Mouse (Mus musculus) yolk sac, embryonic 10.5 days (tissue): ENCODE measurements around the gene Etnk2.

Source experiments
- DNase-seq: peaks from one replicate; pipeline ENCODE4 v3.0.0-alpha.2; 2017; ENCODE audit warnings: low spot score

The Etnk2 gene

DNA sequence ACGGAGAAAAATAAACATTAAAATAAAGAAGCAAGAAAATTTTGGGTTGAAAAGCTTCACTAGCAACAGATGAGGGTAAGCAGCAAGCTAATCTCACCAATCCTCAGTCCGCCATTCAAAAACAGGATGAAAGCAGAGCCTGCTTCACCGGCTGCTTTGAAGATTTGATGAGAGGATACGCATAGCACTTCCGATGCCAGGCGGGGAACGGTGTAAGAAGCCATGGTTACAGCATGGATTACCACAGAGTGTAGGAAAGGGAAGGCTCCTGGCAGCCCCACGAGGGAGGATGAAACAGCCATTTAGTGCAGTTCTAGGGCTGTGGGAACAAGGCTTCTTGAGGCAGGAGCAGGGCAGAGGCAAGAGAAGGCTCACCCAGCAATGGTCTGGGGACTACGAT is 11.6 kb upstream of the Etnk2 start:
- no peak for DNase-seq

- peak; percentile 47 for DNase-seq
Measured at GRCm38 (mm10) chr1:133353371-133353809, 10.0 kb upstream of the Etnk2 start.

GRCm38 (mm10) chr1:133355469-133355868 is 7.9 kb upstream of the Etnk2 start:
- no peak for DNase-seq

- DNase-seq, result no peak
Measured at GRCm38 (mm10) chr1:133355912-133356311, 7.5 kb upstream of the Etnk2 start.

DNA sequence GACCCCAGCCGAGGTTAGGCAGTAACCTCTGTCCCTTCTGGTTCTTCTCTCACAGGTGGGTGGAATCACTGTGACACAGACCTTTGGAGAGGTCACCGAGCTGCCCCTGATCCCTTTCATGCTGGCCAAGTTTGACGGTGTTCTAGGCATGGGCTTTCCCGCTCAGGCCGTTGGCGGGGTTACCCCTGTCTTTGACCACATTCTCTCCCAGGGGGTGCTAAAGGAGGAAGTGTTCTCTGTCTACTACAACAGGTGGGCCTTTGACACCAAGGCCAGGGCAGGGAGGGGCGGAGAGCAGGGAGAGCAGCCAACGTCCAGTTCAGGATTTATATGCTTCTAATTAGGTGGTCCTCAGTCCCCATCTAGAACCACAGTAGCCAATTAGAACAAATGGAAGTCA is 7.0 kb upstream of the Etnk2 start:
- DNase-seq, result no peak

DNA sequence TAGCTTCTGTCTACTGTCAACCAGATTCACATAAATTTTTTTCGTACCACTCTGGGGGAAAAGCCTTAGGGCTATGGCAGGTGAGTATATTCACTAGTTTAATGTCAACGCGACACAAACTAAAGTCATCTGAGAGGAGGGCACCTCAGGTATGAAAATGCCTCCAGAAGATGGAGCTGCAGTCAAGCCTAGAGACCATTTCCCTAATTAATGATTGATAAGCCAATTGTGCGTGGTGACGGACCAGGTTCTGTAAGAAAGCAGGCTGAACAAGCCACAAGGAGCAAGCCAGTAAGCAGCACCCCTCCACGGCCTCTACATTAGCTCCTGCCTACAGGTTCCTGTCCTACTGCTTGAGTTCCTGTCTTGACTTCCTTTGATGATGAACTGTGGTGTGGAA is 2.4 kb upstream of the Etnk2 start:
- no peak for DNase-seq

- no peak for DNase-seq
Measured at GRCm38 (mm10) chr1:133362103-133362502, 1.3 kb upstream of the Etnk2 start.

DNA sequence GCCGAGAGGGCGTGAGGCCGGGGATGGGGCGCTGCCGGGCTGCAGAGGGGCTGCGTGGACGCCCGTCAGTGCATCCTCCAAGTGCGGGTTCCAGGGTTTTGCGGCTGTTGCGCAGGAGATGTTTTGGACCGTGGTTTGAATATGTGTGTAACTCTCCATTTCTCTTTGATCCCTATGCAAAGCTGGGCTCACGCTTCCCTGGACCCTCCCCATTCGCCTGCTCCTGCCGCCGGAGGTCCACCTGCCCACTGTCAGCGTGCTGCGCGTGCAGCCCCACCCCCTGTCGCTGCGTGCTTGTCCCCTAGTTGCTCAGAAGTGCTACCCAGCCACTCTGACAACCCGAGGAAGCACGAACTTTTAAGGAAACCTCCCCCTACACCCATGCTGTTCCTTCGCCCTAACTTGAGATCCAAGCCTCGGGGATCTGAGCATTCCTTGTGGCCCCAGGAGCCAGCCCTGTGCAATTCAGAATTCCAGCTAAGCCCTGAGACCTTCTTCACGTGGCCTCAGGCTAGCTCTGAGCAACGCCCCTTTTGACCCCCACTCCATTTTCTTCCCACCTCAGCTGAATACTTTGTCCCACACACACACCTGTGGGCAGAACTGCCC is 754 bp downstream of the Etnk2 start:
- no peak for DNase-seq

DNA sequence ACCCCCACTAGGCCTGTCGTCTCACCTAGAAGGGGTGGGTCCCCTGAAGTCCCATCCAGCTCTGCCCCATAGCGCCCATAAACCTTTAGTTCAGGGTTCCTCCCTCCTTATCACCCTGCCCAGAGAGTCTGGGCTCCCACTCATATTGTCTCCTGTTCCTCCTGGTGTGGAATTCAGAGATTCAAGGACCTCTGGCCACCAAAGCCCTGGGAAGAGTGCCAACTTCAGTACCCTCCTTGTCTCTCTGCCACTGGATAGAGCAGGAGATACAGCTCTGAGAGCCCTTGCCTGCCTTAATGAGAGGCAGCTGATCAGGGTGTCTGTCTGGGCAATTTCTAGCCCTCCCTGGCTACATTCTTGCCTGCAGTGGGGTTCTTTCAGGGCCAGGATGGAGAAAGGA is 1.5 kb downstream of the Etnk2 start:
- DNase-seq, result no peak

DNA sequence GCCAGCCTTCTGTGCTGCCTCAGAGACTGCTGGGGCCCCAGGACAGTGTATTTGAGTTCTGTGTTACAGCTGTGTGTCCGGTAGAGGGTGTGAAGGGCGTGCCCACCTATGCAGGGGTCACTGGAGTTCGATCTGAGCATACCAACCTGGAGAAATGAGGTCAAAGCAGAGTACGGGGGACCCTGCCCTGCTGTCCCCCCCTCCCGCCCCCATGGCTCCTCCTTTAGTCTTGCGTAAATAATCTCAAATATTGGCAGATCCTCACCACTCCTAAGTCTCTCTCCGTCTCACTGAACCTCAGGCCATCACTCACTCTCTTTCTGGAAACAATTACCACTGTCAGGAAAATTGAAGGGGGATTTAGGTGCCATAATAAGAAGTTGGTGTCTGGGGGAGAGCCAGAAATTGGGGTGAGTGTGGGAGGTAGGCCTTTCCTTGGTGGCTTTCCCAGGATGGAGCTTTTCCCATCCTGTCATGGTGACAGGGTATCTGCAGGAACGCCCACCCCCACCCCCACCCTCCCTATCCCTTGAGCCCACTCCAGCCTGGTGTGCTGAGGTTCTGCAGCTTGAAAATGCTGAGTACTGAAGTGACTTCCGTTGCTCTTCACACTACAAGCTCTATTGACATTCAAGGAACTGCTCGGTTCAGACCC is 3.7 kb downstream of the Etnk2 start:
- DNase-seq, result no peak

- DNase-seq, result peak; percentile 72
Measured at GRCm38 (mm10) chr1:133367606-133368488, 4.5 kb downstream of the Etnk2 start.

- no peak for DNase-seq
Measured at GRCm38 (mm10) chr1:133368644-133369043, 5.3 kb downstream of the Etnk2 start.

- no peak for DNase-seq
Measured at GRCm38 (mm10) chr1:133370352-133370751, 7.0 kb downstream of the Etnk2 start.

- no peak for DNase-seq
Measured at GRCm38 (mm10) chr1:133371431-133371830, 8.1 kb downstream of the Etnk2 start.

GRCm38 (mm10) chr1:133372113-133372512 is 8.7 kb downstream of the Etnk2 start:
- DNase-seq, result no peak

DNA sequence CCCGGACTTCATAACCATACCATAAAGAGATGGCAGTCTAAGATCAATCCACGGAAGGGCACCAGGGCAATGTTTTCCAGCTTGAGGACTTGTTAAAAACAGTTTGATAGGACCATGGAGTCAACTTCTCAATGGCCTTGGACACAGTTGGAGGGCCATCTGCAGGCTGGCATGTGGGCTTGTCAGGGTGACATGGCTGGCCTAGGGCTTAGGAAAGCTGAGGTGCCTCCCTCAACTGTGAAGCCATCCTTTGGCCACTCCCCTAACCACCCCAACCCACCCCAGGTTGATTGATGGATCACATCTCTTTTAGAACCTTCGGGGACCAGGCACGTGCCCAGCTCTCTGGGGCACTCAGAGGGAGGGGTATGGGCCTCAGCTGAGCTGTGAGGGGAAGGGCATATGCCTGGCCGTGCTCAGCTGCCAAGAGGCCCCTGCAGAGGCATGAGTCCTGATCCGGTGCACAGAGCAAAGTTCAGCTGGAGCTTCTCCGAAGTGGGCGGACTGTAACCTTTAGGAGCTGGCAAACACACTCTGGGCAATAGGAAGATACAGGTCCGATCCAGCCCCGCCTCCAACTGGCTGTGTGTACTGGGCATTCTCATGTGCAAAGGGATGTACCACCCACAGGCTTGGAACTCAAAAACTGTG is 12.4 kb downstream of the Etnk2 start:
- DNase-seq, result peak; percentile 28

DNA sequence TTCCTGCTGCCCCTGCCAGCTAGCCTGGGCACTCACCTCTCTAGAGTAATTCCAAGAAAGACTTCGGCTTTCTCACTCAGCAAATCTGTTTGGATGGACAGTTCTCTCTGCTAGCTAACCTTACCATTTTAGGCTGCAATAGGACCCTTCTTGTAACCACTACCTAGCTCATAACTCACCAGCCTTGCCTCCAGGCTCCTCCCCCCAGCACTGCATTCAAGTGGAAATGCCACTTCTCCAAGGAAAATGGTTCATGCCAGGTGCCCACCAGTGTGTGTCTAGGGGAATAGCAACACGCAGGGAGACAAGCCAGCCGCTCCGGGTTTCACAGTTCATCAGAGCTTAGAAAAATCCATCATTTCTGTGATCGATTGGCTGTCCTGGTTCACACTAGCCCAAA is 14.2 kb downstream of the Etnk2 start:
- DNase-seq, result no peak

GRCm38 (mm10) chr1:133379254-133379985 is 16.0 kb downstream of the Etnk2 start:
- DNase-seq, result no peak

GRCm38 (mm10) chr1:133379986-133380320 is 16.6 kb downstream of the Etnk2 start:
- DNase-seq, result no peak

- DNase-seq, result no peak
Measured at GRCm38 (mm10) chr1:133380347-133381065, 17.1 kb downstream of the Etnk2 start.

DNA sequence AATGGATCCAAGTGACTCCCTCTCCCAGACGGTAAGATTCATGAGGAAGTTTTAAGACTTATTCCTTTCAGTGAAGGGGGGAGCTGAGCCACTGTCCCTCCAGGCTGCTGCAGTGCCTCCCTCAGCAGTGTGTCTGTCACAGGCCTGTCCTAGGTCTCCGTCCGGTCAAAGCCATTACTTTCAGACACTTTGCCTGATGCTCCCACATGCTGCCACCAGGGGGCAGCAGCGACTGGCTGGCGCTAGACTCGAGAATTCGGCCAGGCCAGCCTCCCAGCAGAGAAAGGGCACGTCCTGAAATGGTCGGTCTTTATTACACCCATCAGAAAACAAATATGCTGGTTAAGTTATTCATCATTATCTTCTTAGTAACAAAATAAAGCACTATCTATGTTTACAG is 18.6 kb downstream of the Etnk2 start:
- peak; percentile 71 for DNase-seq
